Mouse (Mus musculus): ENCODE measurements around the gene Fat3.

DNA sequence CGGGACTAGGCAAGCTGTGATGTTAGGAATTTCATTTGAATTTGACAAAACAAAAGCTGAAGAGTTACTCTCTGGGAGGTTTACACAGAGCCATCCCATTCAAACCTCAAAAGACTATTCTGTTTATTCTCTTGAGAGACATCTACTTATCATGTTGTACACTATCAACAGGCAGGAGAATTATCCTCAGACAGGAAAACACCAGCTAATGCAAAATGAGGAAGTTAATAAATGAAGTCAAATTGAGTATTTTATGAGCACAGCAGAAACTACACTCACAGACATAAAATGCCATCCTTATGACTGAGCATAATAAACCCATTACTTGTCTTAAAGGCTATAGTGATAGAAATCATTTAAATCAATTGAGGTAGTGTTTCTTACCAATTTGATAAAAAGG is 182.1 kb downstream of the Fat3 start:
- TF ChIP-seq POLR2A (IDR thresholded peaks at IDR 0.05; ENCODE audit: borderline replicate concordance, low read depth, low read length) (no peak), CTCF (IDR thresholded peaks at IDR 0.05; ENCODE audit: low read depth, low read length) (no peak)

All from bone marrow macrophage, adult 2 months (primary cell).